In genomic region chr5:143711326-143711725, GRCm38 (mm10) we compare ENCODE assay signal across 8 mouse cellular contexts. TPM values are rescaled to one million over a fixed set of nuclear protein-coding genes. Genes with fewer than 3 reads are reported as not detected.
DNase-seq lines count a peak whose midpoint lies in the region; ATAC-seq and TF ChIP-seq lines count a peak whose summit lies in the region.

No protein-coding gene starts in this region.

- ATAC-seq in kidney, embryonic 14.5 days (ENCODE audit: low FRiP score, low TSS enrichment), result peak; percentile 78
- peak; percentile 68 for ATAC-seq in liver, embryonic 11.5 days (replicated peaks; ENCODE audit: low FRiP score)
- peak; percentile 62; the same call in 1 of the 2 replicates for ATAC-seq in stomach, embryonic 15.5 days (ENCODE audit: insufficient read depth, low FRiP score, low read depth)

- no peak overlapping the region for H3K4me2 ChIP-seq in kidney, embryonic 14.5 days (replicated peaks; ENCODE audit: low read depth, low read length)
- no peak overlapping the region for H3K4me2 ChIP-seq in liver, embryonic 11.5 days
- H3K4me2 ChIP-seq in myocyte (ENCODE audit: low read depth), result no peak overlapping the region
- no peak overlapping the region for H3K4me2 ChIP-seq in stomach, embryonic 15.5 days

- H3K4me1 ChIP-seq in embryonic facial prominence, embryonic 10.5 days, result peaks cover 14% of the 10 kb centered on the region
- no peaks in the 10 kb centered on the region for H3K4me1 ChIP-seq in kidney, embryonic 14.5 days (ENCODE audit: control insufficient read depth, insufficient read depth, low read length)
- peaks cover under 1% of the 10 kb centered on the region; the same call in 1 of the 2 replicates for H3K4me1 ChIP-seq in liver, embryonic 11.5 days (replicated peaks; ENCODE audit: control insufficient read depth, insufficient read depth, low read length)
- H3K4me1 ChIP-seq in stomach, embryonic 15.5 days, result no peaks in the 10 kb centered on the region

- peaks cover 98% of the 10 kb centered on the region for H3K36me3 ChIP-seq in embryonic facial prominence, embryonic 10.5 days (replicated peaks)
- peaks cover 93% of the 10 kb centered on the region for H3K36me3 ChIP-seq in kidney, embryonic 14.5 days (ENCODE audit: control insufficient read depth, insufficient read depth, low read length)
- peaks cover 58% of the 10 kb centered on the region for H3K36me3 ChIP-seq in liver, embryonic 11.5 days (ENCODE audit: control insufficient read depth, insufficient read depth, low read length)
- H3K36me3 ChIP-seq in myocyte (ENCODE audit: control insufficient read depth, insufficient read depth), result peaks cover 37% of the 10 kb centered on the region
- H3K36me3 ChIP-seq in stomach, embryonic 15.5 days, result peaks cover 50% of the 10 kb centered on the region

- no peaks in the 10 kb centered on the region for H3K9me3 ChIP-seq in embryonic facial prominence, embryonic 10.5 days
- no peaks in the 10 kb centered on the region for H3K9me3 ChIP-seq in kidney, embryonic 14.5 days (ENCODE audit: control insufficient read depth, low read length)
- no peaks in the 10 kb centered on the region for H3K9me3 ChIP-seq in liver, embryonic 11.5 days (ENCODE audit: control insufficient read depth, low read length)
- H3K9me3 ChIP-seq in stomach, embryonic 15.5 days, result no peaks in the 10 kb centered on the region

- no peak overlapping the region for H3ac ChIP-seq in myocyte (ENCODE audit: control insufficient read depth, insufficient read length)

- DNase-seq in CD4-positive helper T cell, adult 2 months (ENCODE audit: low read depth, low spot score), result peak; percentile 50
- peak; percentile 55 for DNase-seq in adrenal gland, adult 8-10 months
- DNase-seq in embryonic facial prominence, embryonic 10.5 days (ENCODE audit: low spot score), result peak; percentile 82
- DNase-seq in heart, adult 9 months (ENCODE audit: low spot score in 2 of 2), result peak; percentile 46 to 66
- peak; percentile 56 for DNase-seq in liver, embryonic 11.5 days (ENCODE audit: low spot score)

- WGBS in embryonic facial prominence, embryonic 10.5 days, result 17% methylated on average over 7 of the region's 7 CpGs
- 21% methylated on average over 7 of the region's 7 CpGs for WGBS in kidney, embryonic 14.5 days
- 23% methylated on average over 7 of the region's 7 CpGs for WGBS in liver, embryonic 11.5 days
- WGBS in stomach, embryonic 15.5 days, result 15% methylated on average over 7 of the region's 7 CpGs

- H3K27me3 ChIP-seq in embryonic facial prominence, embryonic 10.5 days (replicated peaks; ENCODE audit: low read depth, poor library complexity, severe bottlenecking), result no peaks in the 10 kb centered on the region
- H3K27me3 ChIP-seq in kidney, embryonic 14.5 days (ENCODE audit: control insufficient read depth, insufficient read depth, low read length), result no peaks in the 10 kb centered on the region
- no peaks in the 10 kb centered on the region for H3K27me3 ChIP-seq in liver, embryonic 11.5 days (replicated peaks; ENCODE audit: control insufficient read depth, insufficient read depth, low read length)
- H3K27me3 ChIP-seq in myocyte (ENCODE audit: control insufficient read depth, insufficient read depth, insufficient read length), result no peaks in the 10 kb centered on the region
- H3K27me3 ChIP-seq in stomach, embryonic 15.5 days (replicated peaks), result no peaks in the 10 kb centered on the region

- no peak overlapping the region for H3K4me3 ChIP-seq in embryonic facial prominence, embryonic 10.5 days
- no peak overlapping the region for H3K4me3 ChIP-seq in kidney, embryonic 14.5 days (ENCODE audit: low read length)
- no peak overlapping the region for H3K4me3 ChIP-seq in liver, embryonic 11.5 days (ENCODE audit: low read depth, low read length)
- H3K4me3 ChIP-seq in myocyte, result no peak overlapping the region
- no peak overlapping the region for H3K4me3 ChIP-seq in stomach, embryonic 15.5 days (replicated peaks)

- no peak overlapping the region for H3K9ac ChIP-seq in kidney, embryonic 14.5 days (ENCODE audit: low read depth, low read length)
- H3K9ac ChIP-seq in liver, embryonic 11.5 days (ENCODE audit: low read depth, low read length), result no peak overlapping the region
- no peak overlapping the region for H3K9ac ChIP-seq in stomach, embryonic 15.5 days

- H3K27ac ChIP-seq in embryonic facial prominence, embryonic 10.5 days (replicated peaks), result peak overlapping the region; percentile 41; the same call in 1 of the 2 replicates
- no peak overlapping the region for H3K27ac ChIP-seq in kidney, embryonic 14.5 days (ENCODE audit: low read depth, low read length)
- no peak overlapping the region for H3K27ac ChIP-seq in liver, embryonic 11.5 days (ENCODE audit: low read depth, low read length)
- no peak overlapping the region for H3K27ac ChIP-seq in stomach, embryonic 15.5 days

- H3K79me2 ChIP-seq in myocyte (ENCODE audit: control insufficient read depth, insufficient read depth), result no peaks in the 10 kb centered on the region

- no peak for TF ChIP-seq POLR2A in myocyte (IDR thresholded peaks at IDR 0.05; ENCODE audit: insufficient read length, low read depth)

TF ChIP-seq in myocyte, 11 proteins besides CTCF, POLR2A, EP300 and RAD21:
- TF ChIP-seq MYOG (IDR thresholded peaks at IDR 0.05; ENCODE audit: control insufficient read depth in 1 of 3, insufficient read depth in 1 of 3, insufficient read length in 2 of 3, low read depth in 2 of 3), result no peak
- TF ChIP-seq MYOD1 (IDR thresholded peaks at IDR 0.05; ENCODE audit: control insufficient read depth in 1 of 3, insufficient read length in 2 of 3, low read depth in 2 of 3), result no peak
- TF ChIP-seq POLR2AphosphoS2 (IDR thresholded peaks at IDR 0.05; ENCODE audit: insufficient read length, low read depth), result peak; percentile 47

RNA-seq across cellular contexts. Expression of gene Usp42, which starts 20.8 kb away (rescaled TPM):
- 10 to 100 TPM; 13.2 to 19.8 (median 15.1) TPM for total RNA-seq in adrenal gland, adult 8-10 months (2022)
- polyA plus RNA-seq in embryonic facial prominence, embryonic 10.5 days (2016; fragmentation: Nextera tagmentation; extraction: Ambion mirVana), result 30.1 and 31.9 TPM in 2 replicates
- 17.2 and 23.6 TPM in 2 replicates for polyA plus RNA-seq in kidney, embryonic 14.5 days (2014; fragmentation: Nextera tagmentation; extraction: Ambion mirVana)
- 13.2 and 14.7 TPM in 2 replicates for polyA plus RNA-seq in liver, embryonic 11.5 days (2014; fragmentation: Nextera tagmentation; extraction: Ambion mirVana)
- 4.1 TPM for polyA plus RNA-seq in myocyte (2012; fragmentation: generic; extraction: Trizol)
- 17.2 and 18.4 TPM in 2 replicates for polyA plus RNA-seq in stomach, embryonic 15.5 days (2015; fragmentation: Nextera tagmentation; extraction: Ambion mirVana)
